Mouse (Mus musculus) adipose tissue, adult 10 weeks (tissue): ENCODE data around the gene Coq9. TPM values are rescaled to one million over a fixed set of nuclear protein-coding genes. Genes with fewer than 3 reads are reported as not detected.

Source experiments
- polyA plus RNA-seq: library from polyadenylated mRNA; stranded (reverse); fragments of 350-450 nt; fragmentation: Illumina TruSeq; extraction: RNeasy Lipid Tissue Mini Kit (QIAGEN cat#74804); gene quantifications from one replicate; pipeline ENCODE4 v1.2.3, GENCODE M21; 2014; ENCODE audit warnings: low read depth, low replicate concordance

Gene Coq9
- 75.3 TPM for polyA plus RNA-seq

DNA sequence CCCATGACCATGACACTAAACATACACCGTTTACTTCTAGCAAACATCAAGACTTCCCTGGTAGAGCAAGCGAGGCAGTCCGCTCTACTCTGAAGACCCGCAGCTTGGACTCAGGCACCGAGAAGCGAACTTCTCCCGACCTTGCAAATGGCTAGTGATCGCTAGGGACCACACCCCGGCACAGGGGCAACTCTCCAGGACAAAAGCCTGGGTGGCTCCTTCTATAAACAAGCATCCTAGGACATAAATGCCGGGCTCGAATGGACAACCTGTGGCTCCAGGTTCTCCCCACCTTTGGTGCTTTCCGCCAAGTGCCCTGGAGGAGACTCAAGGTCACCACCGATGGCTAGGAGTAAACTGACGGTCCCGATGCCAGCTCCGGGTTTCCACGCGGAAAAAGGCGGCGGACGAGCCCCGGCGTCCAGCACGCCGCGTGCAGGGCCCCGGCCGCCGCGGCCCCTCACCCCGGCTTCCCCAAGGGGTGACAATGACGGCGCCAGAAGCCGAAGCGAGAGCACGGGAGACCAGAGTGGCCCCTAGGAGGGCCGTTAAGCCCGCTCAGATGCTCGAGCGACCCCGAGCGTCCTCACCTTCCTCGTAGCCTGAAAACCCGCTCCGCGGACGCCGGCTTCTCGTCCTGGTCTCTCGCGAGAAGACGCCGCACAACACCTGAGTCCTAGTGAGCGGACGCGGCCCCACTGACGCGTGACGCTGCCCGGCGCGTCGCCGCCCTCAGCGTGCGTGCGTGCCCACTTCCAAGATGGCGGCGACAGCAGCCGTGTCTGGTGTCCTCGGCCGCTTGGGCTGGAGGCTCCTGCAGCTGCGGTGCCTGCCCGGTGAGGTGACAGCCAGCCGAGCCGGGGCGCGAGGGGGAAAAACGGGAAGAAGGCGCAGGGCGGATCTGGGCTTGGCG is at the start of gene Coq9, which contains the start of gene Ciapin1:
TSS of gene Coq9 (plus strand) at position 660 of the 913 bp plus-strand sequence.
TSS of gene Ciapin1 (minus strand) at position 697 of the 913 bp plus-strand sequence.

DNA sequence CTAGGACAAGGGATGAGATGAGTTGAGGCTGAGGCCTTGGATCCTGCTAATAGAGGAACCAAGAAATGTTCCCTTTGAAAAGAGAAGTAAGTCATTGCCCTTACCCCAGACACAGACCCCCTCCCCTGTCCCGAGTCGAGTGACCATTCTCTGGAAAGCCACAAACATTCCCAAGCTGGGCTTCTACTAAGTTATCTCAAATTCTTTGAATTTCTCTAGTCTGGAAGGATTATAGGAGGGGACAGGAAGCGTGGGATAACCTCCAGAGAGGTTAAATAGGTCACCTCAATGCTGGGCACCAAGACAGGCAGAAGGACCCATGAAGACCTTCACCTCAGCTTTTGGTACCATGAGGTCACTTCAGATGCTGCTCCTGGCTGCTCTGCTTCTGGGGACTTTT is 28.0 kb upstream of the Coq9 start, which contains the start of gene Ccl17:
TSS of gene Ccl17 (plus strand) at position 301 of the 400 bp plus-strand sequence.

DNA sequence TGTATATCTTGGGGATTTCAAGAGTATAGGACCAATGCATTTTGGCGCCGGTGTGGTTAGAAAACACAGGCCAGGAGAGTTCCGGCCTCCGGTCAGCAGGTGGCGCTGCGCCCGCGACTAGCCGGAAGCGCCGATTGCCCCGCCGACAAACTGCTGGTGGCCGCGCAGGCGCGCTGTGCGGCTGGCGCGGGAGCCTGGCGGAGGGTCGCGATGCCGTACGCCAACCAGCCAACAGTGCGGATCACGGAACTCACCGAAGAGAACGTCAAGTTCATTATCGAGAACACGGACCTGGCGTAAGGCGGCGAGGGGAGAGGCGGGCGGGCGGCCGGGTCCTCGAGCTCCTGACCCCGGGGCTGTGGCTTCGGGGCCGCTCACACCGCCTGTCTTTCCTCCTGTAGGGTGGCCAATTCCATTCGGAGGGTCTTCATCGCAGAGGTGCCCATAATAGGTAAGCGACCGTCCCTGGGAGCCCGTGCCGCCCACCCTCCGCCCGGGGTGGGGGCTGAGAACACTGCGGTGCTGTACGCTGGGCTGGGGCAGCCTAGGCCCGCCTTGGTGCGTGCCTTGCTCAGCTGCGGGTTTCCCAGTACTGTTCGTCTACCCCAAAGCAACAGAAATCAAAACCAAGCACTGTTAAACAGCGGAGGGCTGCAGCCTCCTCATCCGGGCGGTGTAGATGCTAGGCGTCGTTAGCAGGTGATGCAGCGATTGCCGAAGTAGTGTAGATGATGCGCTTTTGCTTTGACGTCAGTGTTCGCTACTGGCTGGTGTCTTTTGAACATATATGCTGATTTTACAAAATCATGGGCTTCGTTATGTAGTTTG is 19.4 kb downstream of the Coq9 start, which contains the start of gene Polr2c:
TSS of gene Polr2c (plus strand) at position 105 of the 828 bp plus-strand sequence.

DNA sequence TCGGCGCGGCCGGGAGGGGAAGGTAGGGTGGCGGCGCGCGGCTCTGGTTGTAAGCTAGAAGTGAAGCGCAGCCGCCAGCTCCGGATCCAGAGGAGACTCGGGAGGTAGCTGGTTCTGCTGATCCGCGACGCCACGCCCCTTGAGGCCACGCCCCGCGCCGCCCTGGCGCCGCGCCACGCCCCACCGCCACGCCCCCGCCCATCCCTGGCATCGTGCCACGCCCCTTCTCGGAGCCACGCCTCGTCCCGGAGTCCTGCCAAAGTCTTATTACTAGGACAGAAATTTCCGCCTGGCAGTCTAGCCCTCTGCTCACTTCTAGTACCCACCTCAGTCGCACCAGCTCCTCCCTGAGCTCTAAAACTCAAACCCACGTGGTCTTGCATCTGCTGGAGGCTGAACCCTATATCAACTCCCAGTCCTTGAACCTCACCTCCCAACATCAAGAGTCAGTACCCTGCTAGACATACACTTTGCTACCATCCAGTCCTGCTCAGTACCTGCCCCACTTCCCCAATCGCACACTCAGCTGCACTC is 38.1 kb downstream of the Coq9 start, which contains the start of gene Dok4:
TSS of gene Dok4 (minus strand) at position 134 of the 534 bp plus-strand sequence.

Other genes starting within 250 kb of the Coq9 start
- 13.9 TPM for gene Rspry1, start 236.4 kb upstream of the Coq9 start, polyA plus RNA-seq
- 31.5 TPM for gene Fam192a, start 236.3 kb upstream of the Coq9 start, polyA plus RNA-seq
- gene Arl2bp, start 171.7 kb upstream of the Coq9 start, polyA plus RNA-seq, result 50.6 TPM
- 8.6 TPM for gene Pllp, start 142.0 kb upstream of the Coq9 start, polyA plus RNA-seq
- gene Ccl22, start 92.7 kb upstream of the Coq9 start, polyA plus RNA-seq, result 1.3 TPM
- 27.2 TPM for gene Cx3cl1, start 66.3 kb upstream of the Coq9 start, polyA plus RNA-seq
- gene Ccl17, start 27.9 kb upstream of the Coq9 start, polyA plus RNA-seq, result 5.1 TPM
- 24.9 TPM for gene Ciapin1, start within 50 bp of the Coq9 start, polyA plus RNA-seq
- gene Polr2c, start 19.1 kb downstream of the Coq9 start, polyA plus RNA-seq, result 44.7 TPM
- 10.0 TPM for gene Dok4, start 38.0 kb downstream of the Coq9 start, polyA plus RNA-seq
- 7.3 TPM for gene Ccdc102a, start 79.8 kb downstream of the Coq9 start, polyA plus RNA-seq
- gene Adgrg5, start 85.4 kb downstream of the Coq9 start, polyA plus RNA-seq, result 0.36 TPM
- 151 TPM for gene Adgrg1, start 136.4 kb downstream of the Coq9 start, polyA plus RNA-seq
- gene Adgrg3, start 179.4 kb downstream of the Coq9 start, polyA plus RNA-seq, result 4.0 TPM
- 3.5 TPM for gene Drc7, start 216.8 kb downstream of the Coq9 start, polyA plus RNA-seq
- gene Katnb1, start 242.9 kb downstream of the Coq9 start, polyA plus RNA-seq, result 12.2 TPM